Mouse (Mus musculus): ENCODE results near the gene Cs. TPM values are rescaled to one million over a fixed set of nuclear protein-coding genes. Genes with fewer than 3 reads are reported as not detected.

Gene Cs
- polyA plus RNA-seq, 1 experiment from 2014 or later, result 183 TPM

GRCm38 (mm10) chr10:128397466-128397865 is 59.9 kb downstream of the Cs start:
- H3K4me2 ChIP-seq, result no peak overlapping the region
- 63% methylated on average over 7 of the region's 7 CpGs for WGBS

GRCm38 (mm10) chr10:128400338-128400737 is 62.8 kb downstream of the Cs start:
- no peaks in the 10 kb centered on the region for H3K9me3 ChIP-seq
- H3K4me1 ChIP-seq, result no peaks in the 10 kb centered on the region
- no peak overlapping the region for H3K9ac ChIP-seq
- WGBS, result 26% methylated on average over 5 of the region's 5 CpGs
- no peak overlapping the region for H3K27ac ChIP-seq
- H3K36me3 ChIP-seq, result 0 out of 2 replicates have a peak, but pooled peaks cover 7% of the 10 kb centered on the region
- H3K27me3 ChIP-seq, result no peaks in the 10 kb centered on the region
- H3K4me2 ChIP-seq, result no peak overlapping the region
- ATAC-seq (ENCODE audit: borderline replicate concordance, extremely low read depth, low FRiP score, low TSS enrichment), result no peak
- no peak overlapping the region for H3K4me3 ChIP-seq

More at GRCm38 (mm10) chr10:128397466-128397865, 59.9 kb downstream of the Cs start:
- Histone ChIP-seq H3K4me1 (no peaks in the 10 kb centered on the region), H3K4me3 (no peak overlapping the region), H3K27me3 (no peaks in the 10 kb centered on the region), H3K36me3 (peaks cover 28% of the 10 kb centered on the region), H3K27ac (no peak overlapping the region), H3K9me3 (no peaks in the 10 kb centered on the region), H3K9ac (no peak overlapping the region)
- ATAC-seq (ENCODE audit: borderline replicate concordance, extremely low read depth, low FRiP score, low TSS enrichment), result no peak

GRCm38 (mm10) chr10:128401056-128401455 is 63.5 kb downstream of the Cs start, which contains the start of gene Slc39a5:
Gene Slc39a5 (minus strand): TSS chr10:128401229.
- Histone ChIP-seq H3K4me2 (no peak within 1 kb of the TSS), H3K27ac (no peak within 1 kb of the TSS), H3K4me1 (no peaks in the 10 kb centered on the region), H3K27me3 (no peaks in the 10 kb centered on the region), H3K9ac (no peak within 1 kb of the TSS), H3K4me3 (no peak within 1 kb of the TSS), H3K36me3 (peaks cover 4% of the 10 kb centered on the region; the same call in 1 of the 2 replicates), H3K9me3 (no peaks in the 10 kb centered on the region)
- ATAC-seq (ENCODE audit: borderline replicate concordance, extremely low read depth, low FRiP score, low TSS enrichment), result no peak
- WGBS, result 30% methylated on average over 2 of the region's 2 CpGs

GRCm38 (mm10) chr10:128401638-128402037 is 64.1 kb downstream of the Cs start:
- Histone ChIP-seq H3K27ac (no peak overlapping the region), H3K4me3 (no peak overlapping the region), H3K4me2 (no peak overlapping the region), H3K36me3 (peaks cover 6% of the 10 kb centered on the region; the same call in 1 of the 2 replicates), H3K9ac (no peak overlapping the region), H3K9me3 (no peaks in the 10 kb centered on the region), H3K4me1 (no peaks in the 10 kb centered on the region), H3K27me3 (no peaks in the 10 kb centered on the region)
- WGBS, result 74% methylated on average over 9 of the region's 9 CpGs
- ATAC-seq (ENCODE audit: borderline replicate concordance, extremely low read depth, low FRiP score, low TSS enrichment), result no peak

- no peak for ATAC-seq (ENCODE audit: borderline replicate concordance, extremely low read depth, low FRiP score, low TSS enrichment)
- 76% methylated on average over 7 of the region's 7 CpGs for WGBS
- H3K27me3 ChIP-seq, result no peaks in the 10 kb centered on the region
- H3K4me1 ChIP-seq, result peaks cover 8% of the 10 kb centered on the region
- no peaks in the 10 kb centered on the region for H3K9me3 ChIP-seq
- H3K4me3 ChIP-seq, result no peak overlapping the region
- H3K36me3 ChIP-seq, result peaks cover 8% of the 10 kb centered on the region; the same call in 1 of the 2 replicates
- H3K9ac ChIP-seq, result no peak overlapping the region
- H3K27ac ChIP-seq, result no peak overlapping the region
- no peak overlapping the region for H3K4me2 ChIP-seq
Measured at GRCm38 (mm10) chr10:128403931-128404330, 66.4 kb downstream of the Cs start.

GRCm38 (mm10) chr10:128408591-128409535 is 71.3 kb downstream of the Cs start:
- peak overlapping the region; percentile 89 for H3K4me3 ChIP-seq
- peaks cover 32% of the 10 kb centered on the region for H3K4me1 ChIP-seq
- peaks cover 8% of the 10 kb centered on the region; the same call in 1 of the 2 replicates for H3K36me3 ChIP-seq
- ATAC-seq (ENCODE audit: borderline replicate concordance, extremely low read depth, low FRiP score, low TSS enrichment), result no peak
- peak overlapping the region; percentile 60; the same call in 1 of the 2 replicates for H3K27ac ChIP-seq
- no peaks in the 10 kb centered on the region for H3K27me3 ChIP-seq
- H3K9ac ChIP-seq, result peak overlapping the region; percentile 66
- peak overlapping the region; percentile 96 for H3K4me2 ChIP-seq
- WGBS, result 16% methylated on average over 35 of the region's 35 CpGs
- no peaks in the 10 kb centered on the region for H3K9me3 ChIP-seq

GRCm38 (mm10) chr10:128409692-128410559 is 72.4 kb downstream of the Cs start:
- 3% methylated on average over 36 of the region's 36 CpGs for WGBS
- peak; percentile 91 for ATAC-seq (ENCODE audit: borderline replicate concordance, extremely low read depth, low FRiP score, low TSS enrichment)
- Histone ChIP-seq H3K36me3 (peaks cover 8% of the 10 kb centered on the region; the same call in 1 of the 2 replicates), H3K27me3 (no peaks in the 10 kb centered on the region), H3K9ac (peak overlapping the region; percentile 74), H3K4me1 (peaks cover 32% of the 10 kb centered on the region), H3K27ac (peak overlapping the region; percentile 97), H3K4me2 (peak overlapping the region; percentile 96), H3K4me3 (peak overlapping the region; percentile 89), H3K9me3 (no peaks in the 10 kb centered on the region)

- peak overlapping the region; percentile 97 for H3K27ac ChIP-seq
- H3K4me2 ChIP-seq, result peak overlapping the region; percentile 96
- H3K27me3 ChIP-seq, result no peaks in the 10 kb centered on the region
- ATAC-seq (ENCODE audit: borderline replicate concordance, extremely low read depth, low FRiP score, low TSS enrichment), result no peak
- H3K9me3 ChIP-seq, result no peaks in the 10 kb centered on the region
- H3K36me3 ChIP-seq, result peaks cover 11% of the 10 kb centered on the region; the same call in 1 of the 2 replicates
- H3K4me3 ChIP-seq, result peak overlapping the region; percentile 89
- peaks cover 32% of the 10 kb centered on the region for H3K4me1 ChIP-seq
- 16% methylated on average over 4 of the region's 4 CpGs for WGBS
- peak overlapping the region; percentile 74 for H3K9ac ChIP-seq
Measured at GRCm38 (mm10) chr10:128410560-128410845, 73.0 kb downstream of the Cs start.

GRCm38 (mm10) chr10:128411211-128412054 is 73.9 kb downstream of the Cs start, which contains the start of the genes Nabp2 and Rnf41:
Gene Nabp2 (minus strand): TSS chr10:128411492.
Gene Rnf41 (plus strand): TSS chr10:128411657.
- Histone ChIP-seq H3K27me3 (no peaks in the 10 kb centered on the region), H3K9me3 (no peaks in the 10 kb centered on the region), H3K4me3 (peak within 1 kb of the TSS; percentile 89), H3K27ac (peak within 1 kb of the TSS; percentile 97), H3K4me1 (peaks cover 32% of the 10 kb centered on the region), H3K9ac (peak within 1 kb of the TSS; percentile 82), H3K4me2 (peak within 1 kb of the TSS; percentile 96), H3K36me3 (peaks cover 14% of the 10 kb centered on the region)
- ATAC-seq (ENCODE audit: borderline replicate concordance, extremely low read depth, low FRiP score, low TSS enrichment), result peak; percentile 89
- under 1% methylated on average over 48 of the region's 50 CpGs for WGBS

- peaks cover 20% of the 10 kb centered on the region for H3K36me3 ChIP-seq
- WGBS, result under 1% methylated on average over 14 of the region's 14 CpGs
- peak overlapping the region; percentile 96 for H3K4me2 ChIP-seq
- peak overlapping the region; percentile 97 for H3K27ac ChIP-seq
- peak overlapping the region; percentile 89 for H3K4me3 ChIP-seq
- H3K27me3 ChIP-seq, result no peaks in the 10 kb centered on the region
- no peak for ATAC-seq (ENCODE audit: borderline replicate concordance, extremely low read depth, low FRiP score, low TSS enrichment)
- H3K9ac ChIP-seq, result peak overlapping the region; percentile 82
- H3K4me1 ChIP-seq, result peaks cover 32% of the 10 kb centered on the region
- no peaks in the 10 kb centered on the region for H3K9me3 ChIP-seq
Measured at GRCm38 (mm10) chr10:128412055-128412381, 74.5 kb downstream of the Cs start.
